Mouse (Mus musculus) cortical plate, adult 2 months (tissue): Measurements from ENCODE around the gene Cdk5rap3. TPM values are rescaled to one million over a fixed set of nuclear protein-coding genes. Genes with fewer than 3 reads are reported as not detected.

Experiments
- H3K27ac ChIP-seq: fragments of 200-500 bp; 2 replicates; pipeline ENCODE4 v1.5.1; 2012; ENCODE audit warnings: low read length, control low read depth, inconsistent platforms; ENCODE audit not compliant: insufficient read depth
- H3K4me1 ChIP-seq: fragments of 200-500 bp; 2 replicates; pipeline ENCODE4 v1.6.1; 2011; ENCODE audit warnings: low read length; ENCODE audit not compliant: control insufficient read depth, insufficient read depth
- H3K4me3 ChIP-seq: fragments of 200-500 bp; 2 replicates; pipeline ENCODE4 v1.5.1; 2011; ENCODE audit warnings: mild to moderate bottlenecking, low read length, control low read depth; ENCODE audit not compliant: insufficient read depth
- CTCF ChIP-seq: fragments of 200-500 bp; IDR thresholded peaks from 2 replicates; pipeline ENCODE4 v1.5.1; 2011; ENCODE audit warnings: mild to moderate bottlenecking, control low read depth, low read length; ENCODE audit not compliant: insufficient read depth; ENCODE audit errors: extremely low read depth
- POLR2A ChIP-seq: fragments of 200-500 bp; IDR thresholded peaks from 2 replicates; pipeline ENCODE4 v1.6.1; 2011; ENCODE audit warnings: mild to moderate bottlenecking, low read length, control low read depth; ENCODE audit not compliant: insufficient read depth; ENCODE audit errors: extremely low read depth
- polyA plus RNA-seq: library from polyadenylated mRNA; depleted of rRNA; stranded (reverse); fragments of >200 nt; gene quantifications from 2 replicates; pipeline ENCODE4 v1.2.3, GENCODE M21; 2012

Cdk5rap3 gene
- polyA plus RNA-seq, 1 experiment, result 42.9 TPM

DNA sequence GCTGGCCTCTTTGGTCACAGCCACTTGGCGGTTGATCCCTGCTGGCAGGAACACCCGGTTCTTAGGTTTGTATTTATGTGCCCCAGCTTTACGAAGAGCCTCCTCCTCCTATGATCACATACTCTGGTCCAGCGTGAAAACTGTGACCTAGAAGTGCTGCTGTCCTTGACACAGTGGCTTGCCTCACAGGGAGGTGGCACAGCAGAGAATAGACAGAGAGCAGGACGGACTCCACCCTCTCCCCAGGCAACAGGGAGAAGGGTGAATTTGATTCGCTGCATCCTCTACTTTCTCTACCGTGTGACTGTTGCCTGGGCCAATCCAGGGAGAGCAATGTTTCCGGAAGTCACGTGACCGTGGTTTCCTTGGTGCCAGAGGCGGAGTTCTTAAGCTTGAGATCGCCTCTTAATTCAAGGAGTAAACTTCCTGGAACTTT lies 18.6 kb upstream of the Cdk5rap3 start:
- no peak; the same call in 1 of the 2 replicates for TF ChIP-seq POLR2A
- no peak for TF ChIP-seq CTCF

DNA sequence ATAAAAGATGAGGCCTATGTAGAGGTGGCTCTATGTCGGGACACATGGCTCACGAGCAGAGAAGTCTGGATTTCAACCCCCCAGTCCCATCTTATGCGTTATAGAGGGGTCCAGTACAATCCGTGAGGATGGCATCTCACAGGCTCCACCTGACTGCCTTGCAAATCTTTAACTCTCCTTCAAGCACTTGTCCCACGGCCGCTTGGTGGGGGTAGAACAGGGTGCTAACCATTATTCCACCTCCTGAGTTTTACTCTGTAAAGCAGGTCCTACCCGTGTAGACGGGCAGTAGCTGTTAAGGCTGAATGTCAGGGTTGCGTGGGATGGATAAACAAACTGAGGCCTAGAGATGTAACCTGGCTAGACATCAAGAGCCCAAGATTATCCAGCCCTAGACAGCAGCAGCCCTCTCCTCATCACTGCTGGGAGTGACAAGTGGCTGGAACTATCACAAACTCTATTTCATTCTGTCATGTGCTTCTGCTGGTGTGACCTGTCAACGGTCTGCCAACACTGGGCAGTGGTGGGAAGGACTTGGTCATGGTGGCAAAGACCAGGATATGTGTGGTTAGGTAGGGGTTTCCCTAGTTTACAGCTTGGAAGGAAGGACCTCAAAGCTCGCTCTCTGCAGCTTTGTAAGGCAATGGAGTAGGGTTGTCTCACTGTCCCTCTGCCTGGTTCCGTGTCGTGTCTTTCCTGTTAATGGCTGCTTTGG lies 17.4 kb upstream of the Cdk5rap3 start:
- no peak overlapping the region for H3K27ac ChIP-seq
- no peaks in the 10 kb centered on the region for H3K4me1 ChIP-seq
- H3K4me3 ChIP-seq, result no peak overlapping the region
- TF ChIP-seq POLR2A (no peak), CTCF (no peak)

More for the DNA sequence above, 18.6 kb upstream of the Cdk5rap3 start:
- no peak overlapping the region for H3K4me3 ChIP-seq
- no peak overlapping the region for H3K27ac ChIP-seq
- H3K4me1 ChIP-seq, result no peaks in the 10 kb centered on the region

DNA sequence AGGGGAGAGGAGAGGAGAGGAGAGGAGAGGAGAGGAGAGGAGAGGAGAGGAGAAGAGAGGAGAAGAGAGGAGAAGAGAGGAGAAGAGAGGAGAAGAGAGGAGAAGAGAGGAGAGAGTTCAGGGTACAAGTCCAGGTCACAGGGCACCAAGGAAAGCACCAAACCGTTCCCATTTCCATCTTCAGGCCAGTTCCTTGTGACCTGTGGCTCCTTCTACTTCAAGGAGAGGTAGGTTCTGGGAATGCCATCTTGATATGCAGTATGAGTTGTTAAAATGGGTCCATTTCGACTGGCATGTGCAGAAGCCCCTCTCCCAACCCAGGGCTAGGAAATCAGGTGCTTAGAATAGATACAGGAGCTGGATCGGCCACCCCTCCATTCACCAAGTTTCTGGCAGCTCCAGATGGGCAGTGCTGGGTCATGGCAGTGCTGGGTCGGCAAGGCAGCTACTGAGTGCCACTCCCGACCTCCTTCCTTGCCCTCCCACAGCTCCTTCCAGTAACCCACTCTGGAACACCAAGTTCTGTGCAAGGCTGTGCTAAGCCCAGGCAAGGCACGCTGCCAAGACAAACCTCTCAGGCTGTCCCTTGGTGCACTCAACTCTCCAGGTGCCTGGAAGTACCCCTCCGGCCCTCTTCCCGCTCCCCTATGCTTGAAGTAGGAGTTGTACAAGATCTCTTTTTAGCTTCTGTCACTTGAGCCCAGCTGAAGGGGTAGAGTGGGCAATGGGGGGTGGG lies 15.2 kb upstream of the Cdk5rap3 start:
- no peak overlapping the region for H3K4me3 ChIP-seq
- no peaks in the 10 kb centered on the region for H3K4me1 ChIP-seq
- no peak overlapping the region for H3K27ac ChIP-seq
- TF ChIP-seq POLR2A (no peak), CTCF (no peak)

- no peak overlapping the region for H3K4me3 ChIP-seq
- H3K27ac ChIP-seq, result no peak overlapping the region
- TF ChIP-seq POLR2A, result no peak
- no peak for TF ChIP-seq CTCF
- no peaks in the 10 kb centered on the region for H3K4me1 ChIP-seq
Measured at GRCm38 (mm10) chr11:96929766-96930331, 13.6 kb upstream of the Cdk5rap3 start.

- no peak overlapping the region for H3K4me3 ChIP-seq
- no peak overlapping the region for H3K27ac ChIP-seq
- TF ChIP-seq POLR2A, result no peak
- TF ChIP-seq CTCF, result no peak
- no peaks in the 10 kb centered on the region for H3K4me1 ChIP-seq
Measured at GRCm38 (mm10) chr11:96929096-96929765, 12.9 kb upstream of the Cdk5rap3 start.

GRCm38 (mm10) chr11:96928691-96929090 lies 12.4 kb upstream of the Cdk5rap3 start:
- H3K27ac ChIP-seq, result no peak overlapping the region
- no peak for TF ChIP-seq POLR2A
- TF ChIP-seq CTCF, result no peak
- H3K4me1 ChIP-seq, result no peaks in the 10 kb centered on the region
- no peak overlapping the region for H3K4me3 ChIP-seq

GRCm38 (mm10) chr11:96928088-96928487 lies 11.8 kb upstream of the Cdk5rap3 start, which contains the start of gene Prr15l:
TSS of gene Prr15l (plus strand) at chr11:96928104.
- Histone ChIP-seq H3K4me1 (no peaks in the 10 kb centered on the region), H3K27ac (no peak within 1 kb of the TSS), H3K4me3 (no peak within 1 kb of the TSS)
- TF ChIP-seq CTCF (no peak), POLR2A (no peak)

DNA sequence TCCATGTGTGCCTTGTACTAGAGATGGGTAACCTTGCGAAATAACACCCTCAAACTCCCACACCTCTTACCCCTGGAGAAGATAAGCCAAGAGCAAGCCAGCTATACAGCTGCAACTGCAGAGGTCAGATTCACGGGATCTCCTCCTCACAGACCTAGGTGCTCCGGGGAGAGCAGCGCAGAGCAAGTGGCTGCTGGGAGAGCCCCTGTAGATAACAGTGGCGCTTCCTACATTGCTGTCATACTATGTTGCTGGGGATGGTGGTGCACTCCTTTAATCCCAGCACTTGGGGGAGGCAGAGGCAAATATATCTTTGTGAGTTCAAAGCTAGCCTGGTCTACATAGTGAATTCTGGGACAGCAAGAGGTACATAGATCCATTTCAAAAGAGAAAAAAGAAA lies 10.3 kb upstream of the Cdk5rap3 start:
- H3K4me3 ChIP-seq, result no peak overlapping the region
- no peaks in the 10 kb centered on the region for H3K4me1 ChIP-seq
- TF ChIP-seq CTCF (no peak), POLR2A (no peak)
- no peak overlapping the region for H3K27ac ChIP-seq

DNA sequence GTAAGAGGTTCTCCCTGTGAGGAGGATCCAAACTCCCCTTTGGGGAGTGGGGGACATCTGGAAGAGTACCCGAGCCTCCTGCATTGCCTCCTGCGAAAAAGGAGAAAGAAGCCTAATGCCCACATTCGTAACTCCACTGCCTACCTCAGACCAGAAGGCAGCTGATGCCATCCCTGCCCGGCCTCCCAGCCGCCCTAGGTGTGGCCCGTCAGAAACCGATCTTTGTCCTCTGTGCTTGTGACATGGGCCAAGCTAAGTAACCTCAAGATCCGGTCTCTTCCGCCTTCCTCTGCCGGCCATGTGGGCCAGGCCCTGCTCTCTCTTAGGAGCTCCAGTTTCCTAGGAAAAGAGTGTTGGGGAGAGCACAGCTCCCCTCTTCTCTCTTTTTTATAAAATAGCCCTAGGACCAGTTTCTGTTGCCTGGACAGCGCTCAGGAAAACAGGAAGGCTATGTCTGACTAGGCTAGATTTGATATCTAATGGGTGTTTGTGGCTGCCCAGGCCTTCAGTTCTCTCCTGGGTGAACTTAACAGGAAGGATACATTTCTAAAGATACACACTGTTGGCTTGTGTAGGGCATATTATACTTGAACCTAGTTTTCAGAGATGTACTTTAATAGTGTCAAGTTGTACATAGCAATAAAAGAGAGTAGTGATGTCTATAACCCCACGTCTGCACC lies 9.3 kb upstream of the Cdk5rap3 start:
- Histone ChIP-seq H3K4me1 (no peaks in the 10 kb centered on the region), H3K27ac (no peak overlapping the region), H3K4me3 (no peak overlapping the region)
- TF ChIP-seq POLR2A (no peak), CTCF (no peak)
